Mouse (Mus musculus) embryonic facial prominence, embryonic 14.5 days (tissue): Measurements from ENCODE around the gene Lrrc38. TPM values are rescaled to one million over a fixed set of nuclear protein-coding genes. Genes with fewer than 3 reads are reported as not detected.

Experiments
- ATAC-seq: fragments of 200-750 bp; cut with Nextera tagmentation; 2 replicates; pipeline ENCODE4 v1.8.0; 2017; ENCODE audit warnings: low read depth, moderate number of reproducible peaks, moderate TSS enrichment
- DNase-seq: peaks from one replicate; pipeline ENCODE4 v3.0.0-alpha.2; 2015; ENCODE audit warnings: low spot score
- H3K27ac ChIP-seq: fragments of 300-500 bp; sonication (generic); replicated peaks from 2 replicates; pipeline ENCODE4 v1.5.1; 2014; ENCODE audit warnings: low read depth, mild to moderate bottlenecking, low read length, moderate library complexity
- H3K27me3 ChIP-seq: fragments of 300-500 bp; sonication (generic); replicated peaks from 2 replicates; pipeline ENCODE4 v1.6.1; 2014; ENCODE audit warnings: low read length; ENCODE audit not compliant: control insufficient read depth, insufficient read depth
- H3K36me3 ChIP-seq: fragments of 300-500 bp; sonication (generic); 2 replicates; pipeline ENCODE4 v1.6.1; 2014; ENCODE audit warnings: low read length, mixed read lengths; ENCODE audit not compliant: control insufficient read depth, insufficient read depth
- H3K4me1 ChIP-seq: fragments of 300-500 bp; sonication (generic); 2 replicates; pipeline ENCODE4 v1.6.1; 2014; ENCODE audit warnings: antibody characterized with exemption, low read length; ENCODE audit not compliant: control insufficient read depth, insufficient read depth
- H3K4me2 ChIP-seq: fragments of 300-500 bp; sonication (generic); 2 replicates; pipeline ENCODE4 v1.6.1; 2014; ENCODE audit warnings: low read depth, mild to moderate bottlenecking, low read length, moderate library complexity, mixed read lengths
- H3K4me3 ChIP-seq: fragments of 300-500 bp; sonication (generic); 2 replicates; pipeline ENCODE4 v1.5.1; 2014; ENCODE audit warnings: low read depth, mild to moderate bottlenecking, low read length
- H3K9ac ChIP-seq: fragments of 300-500 bp; sonication (generic); 2 replicates; pipeline ENCODE4 v1.6.1; 2014; ENCODE audit warnings: low read depth, mild to moderate bottlenecking, low read length, moderate library complexity, mixed read lengths
- H3K9me3 ChIP-seq: fragments of 300-500 bp; sonication (generic); 2 replicates; pipeline ENCODE4 v1.6.1; 2016; ENCODE audit warnings: low read length; ENCODE audit not compliant: control insufficient read depth
- WGBS: fragments of 180-500 bp; shearing (Covaris S2); extraction: QIAGEN DNeasy Blood & Tissue Kit; methylation state at CpG from one replicate; pipeline ENCODE4 v1.1.7; 2014; 5-methylcytosine and 5-hydroxymethylcytosine counted together
- polyA plus RNA-seq: library from polyadenylated mRNA; unstranded; fragments of >200 nt; fragmentation: Nextera tagmentation; extraction: Ambion mirVana; gene quantifications from 2 replicates; pipeline ENCODE4 v1.2.1, GENCODE M21; 2014

Gene Lrrc38
- 2.2 and 2.3 TPM in 2 replicates for polyA plus RNA-seq

DNA sequence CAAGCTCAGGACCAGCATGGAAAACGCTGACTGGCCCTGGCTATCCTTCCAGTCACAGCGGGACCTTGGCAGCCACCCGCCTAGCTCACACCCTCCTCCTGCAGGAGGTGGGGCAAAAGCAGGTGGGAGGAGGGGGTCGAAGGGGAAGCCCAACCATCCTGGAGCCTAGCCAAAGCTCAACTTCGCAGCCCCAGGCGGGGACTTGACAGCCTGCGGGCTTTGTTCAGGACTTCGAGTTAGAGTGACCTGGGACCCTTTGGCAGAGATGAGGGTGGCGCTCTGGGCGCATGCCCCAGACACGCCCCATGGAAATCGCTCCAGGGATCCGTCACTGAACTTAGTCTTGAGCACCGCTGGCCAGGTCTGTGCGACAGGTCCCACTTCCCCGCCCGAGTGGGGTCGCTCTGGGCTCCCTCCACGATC, at the start of gene Lrrc38:
Lrrc38 (plus strand) TSS at position 274 of the 423 bp plus-strand sequence.
- peak within 1 kb of the TSS; percentile 59 for H3K9ac ChIP-seq
- H3K27ac ChIP-seq = no peak within 1 kb of the TSS
- ATAC-seq = peak; percentile 42; the same call in 1 of the 2 replicates
- peak within 1 kb of the TSS; percentile 95 for H3K4me2 ChIP-seq
- H3K9me3 ChIP-seq = no peaks in the 10 kb centered on the region
- peak within 1 kb of the TSS; percentile 52 for H3K4me3 ChIP-seq
- H3K4me1 ChIP-seq = peaks cover 11% of the 10 kb centered on the region; the same call in 1 of the 2 replicates
- H3K27me3 ChIP-seq = peaks cover 57% of the 10 kb centered on the region
- H3K36me3 ChIP-seq = no peaks in the 10 kb centered on the region
- DNase-seq = peak; percentile 56
- WGBS = 0% methylated on average over 17 of the region's 19 CpGs

DNA sequence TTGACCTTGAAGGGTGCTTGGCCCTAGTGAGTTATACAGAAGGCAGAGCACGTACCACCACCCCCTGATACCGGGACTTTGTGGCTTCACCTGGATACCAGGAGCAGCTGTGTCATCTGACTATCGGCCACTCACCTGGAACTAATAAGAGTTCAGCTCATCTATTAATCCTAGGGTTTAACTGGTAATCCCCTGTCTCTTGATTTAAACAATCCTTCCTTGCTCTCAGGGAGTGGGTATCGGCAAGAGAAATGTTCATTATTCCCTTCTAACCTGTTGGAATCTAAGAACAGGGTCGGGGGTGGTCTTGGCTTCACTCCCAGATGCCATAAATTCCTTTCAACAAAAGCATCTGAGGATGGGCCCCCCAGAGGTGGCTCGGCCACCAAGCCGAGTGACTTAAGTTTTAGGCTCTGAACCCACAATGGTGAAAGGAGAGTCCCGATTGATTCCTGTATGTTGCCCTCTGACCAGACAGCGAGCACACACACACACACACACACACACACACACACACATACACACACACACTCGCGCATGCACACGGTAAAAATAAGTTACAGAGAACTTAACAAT, 49.4 kb upstream of the Lrrc38 start:
- peak overlapping the region; percentile 82 for H3K4me2 ChIP-seq
- H3K27me3 ChIP-seq = no peaks in the 10 kb centered on the region
- 13% methylated on average over 12 of the region's 12 CpGs for WGBS
- peak; percentile 40 for DNase-seq
- peaks cover 49% of the 10 kb centered on the region for H3K4me1 ChIP-seq
- H3K9me3 ChIP-seq = no peaks in the 10 kb centered on the region
- peak overlapping the region; percentile 60 for H3K9ac ChIP-seq
- peak overlapping the region; percentile 45 for H3K4me3 ChIP-seq
- H3K27ac ChIP-seq = no peak overlapping the region
- no peak for ATAC-seq
- H3K36me3 ChIP-seq = no peaks in the 10 kb centered on the region

DNA sequence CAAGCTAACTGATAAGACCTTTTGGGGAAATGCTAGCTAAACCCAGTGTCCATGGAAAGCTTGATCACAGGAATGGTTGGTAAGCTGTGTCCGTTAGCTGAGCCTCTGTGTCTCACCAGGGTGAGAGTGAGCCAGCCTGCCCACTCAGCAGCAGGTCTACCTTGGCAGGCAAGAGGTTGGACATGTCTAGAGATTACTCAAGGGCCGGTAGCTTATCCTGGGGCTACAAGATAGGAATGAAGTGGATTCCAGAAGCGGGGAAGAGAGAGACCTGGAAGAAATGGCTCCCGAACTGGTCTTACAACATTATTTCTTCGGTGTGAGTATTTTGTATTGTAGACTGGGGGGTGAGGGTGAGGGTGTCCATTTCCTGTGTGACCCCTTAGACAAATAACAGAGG, 48.5 kb upstream of the Lrrc38 start:
- DNase-seq (no peak), ATAC-seq (no peak)
- Histone ChIP-seq H3K4me2 (peak overlapping the region; percentile 82; the same call in 1 of the 2 replicates), H3K4me3 (no peak overlapping the region), H3K9me3 (no peaks in the 10 kb centered on the region), H3K4me1 (peaks cover 42% of the 10 kb centered on the region), H3K36me3 (no peaks in the 10 kb centered on the region), H3K27me3 (no peaks in the 10 kb centered on the region), H3K27ac (no peak overlapping the region), H3K9ac (no peak overlapping the region)
- 62% methylated on average over 5 of the region's 5 CpGs for WGBS

DNA sequence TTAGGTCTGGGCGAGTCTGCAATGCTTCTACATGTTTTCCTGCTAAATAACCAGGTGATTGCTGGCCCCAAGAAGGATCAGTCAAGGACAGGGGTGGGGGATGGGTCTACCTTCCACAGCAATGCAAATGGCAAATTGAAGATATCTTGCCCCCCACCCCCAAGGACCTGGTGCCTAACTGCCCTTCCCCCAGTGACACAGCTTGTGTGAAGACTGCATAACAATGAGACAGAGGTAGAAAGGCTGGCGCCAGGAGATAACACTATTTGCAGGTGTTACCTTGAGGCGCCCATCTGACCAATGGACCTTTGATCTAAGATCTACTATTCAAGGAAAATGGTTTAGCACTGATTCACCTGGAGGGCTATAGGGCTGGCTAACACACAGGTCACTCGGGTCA, 47.7 kb upstream of the Lrrc38 start:
- ATAC-seq (no peak), DNase-seq (no peak)
- no peak overlapping the region for H3K9ac ChIP-seq
- no peaks in the 10 kb centered on the region for H3K27me3 ChIP-seq
- 62% methylated on average over 4 of the region's 4 CpGs for WGBS
- no peaks in the 10 kb centered on the region for H3K36me3 ChIP-seq
- H3K4me3 ChIP-seq = no peak overlapping the region
- H3K4me2 ChIP-seq = no peak overlapping the region
- no peaks in the 10 kb centered on the region for H3K9me3 ChIP-seq
- H3K27ac ChIP-seq = no peak overlapping the region
- H3K4me1 ChIP-seq = peaks cover 35% of the 10 kb centered on the region

DNA sequence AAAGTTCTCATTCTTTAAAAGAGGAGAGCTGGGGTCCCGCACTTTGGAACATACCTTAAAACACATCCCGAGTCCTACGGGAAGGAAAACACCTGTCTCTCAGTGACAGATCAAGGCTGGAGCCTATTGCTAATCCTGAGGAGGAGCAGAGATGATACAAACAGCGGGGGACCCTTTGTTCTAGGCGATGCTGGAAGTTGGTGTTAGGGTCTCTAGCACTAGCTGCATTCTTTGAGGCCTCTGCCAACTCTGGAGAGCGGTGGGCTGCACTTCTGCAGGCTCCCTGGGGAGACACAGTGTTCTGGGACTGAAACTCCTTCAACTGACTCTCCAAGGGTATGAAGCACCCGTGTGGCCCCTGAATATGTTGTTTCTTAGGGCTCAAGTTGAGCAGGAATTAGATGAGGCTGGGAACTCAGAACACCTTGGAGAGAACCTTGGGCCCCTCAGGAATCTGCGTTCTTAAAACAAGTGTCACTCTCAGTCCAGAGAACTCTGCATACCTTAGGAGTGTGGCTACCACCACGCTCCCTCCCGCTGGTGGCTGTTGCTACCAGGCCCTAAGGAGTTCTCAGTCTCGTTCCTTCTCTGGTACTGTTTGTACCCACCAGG, 47.2 kb upstream of the Lrrc38 start:
- DNase-seq = no peak
- H3K4me3 ChIP-seq = no peak overlapping the region
- H3K4me1 ChIP-seq = peaks cover 30% of the 10 kb centered on the region
- H3K27me3 ChIP-seq = no peaks in the 10 kb centered on the region
- 48% methylated on average over 11 of the region's 11 CpGs for WGBS
- H3K27ac ChIP-seq = no peak overlapping the region
- ATAC-seq = no peak
- H3K4me2 ChIP-seq = no peak overlapping the region
- no peaks in the 10 kb centered on the region for H3K36me3 ChIP-seq
- H3K9me3 ChIP-seq = no peaks in the 10 kb centered on the region
- H3K9ac ChIP-seq = no peak overlapping the region

DNA sequence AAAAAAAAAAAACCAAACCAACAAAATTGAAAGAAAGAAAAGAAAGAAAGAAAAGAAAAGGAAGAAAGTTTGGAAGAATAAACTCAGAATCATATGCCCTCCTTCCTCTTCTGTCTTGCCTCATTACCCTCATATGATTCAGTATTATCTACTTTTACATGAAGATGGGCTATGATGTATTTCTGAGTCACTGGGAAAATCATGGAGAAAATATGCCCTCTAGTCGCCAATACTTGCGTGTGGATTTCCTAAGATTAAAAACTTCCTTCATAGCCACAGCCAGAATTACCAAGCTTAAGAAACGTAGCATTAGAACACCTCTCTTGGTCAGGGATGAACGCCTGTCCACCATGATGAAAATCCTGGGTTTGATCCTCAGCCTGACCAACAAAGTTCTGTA, 44.5 kb upstream of the Lrrc38 start:
- no peaks in the 10 kb centered on the region for H3K9me3 ChIP-seq
- no peak overlapping the region for H3K4me2 ChIP-seq
- H3K4me3 ChIP-seq = no peak overlapping the region
- DNase-seq (no peak), ATAC-seq (no peak)
- WGBS = 88% methylated on average over 4 of the region's 4 CpGs
- H3K4me1 ChIP-seq = peaks cover 9% of the 10 kb centered on the region
- H3K27me3 ChIP-seq = no peaks in the 10 kb centered on the region
- H3K36me3 ChIP-seq = no peaks in the 10 kb centered on the region
- no peak overlapping the region for H3K27ac ChIP-seq
- H3K9ac ChIP-seq = no peak overlapping the region

DNA sequence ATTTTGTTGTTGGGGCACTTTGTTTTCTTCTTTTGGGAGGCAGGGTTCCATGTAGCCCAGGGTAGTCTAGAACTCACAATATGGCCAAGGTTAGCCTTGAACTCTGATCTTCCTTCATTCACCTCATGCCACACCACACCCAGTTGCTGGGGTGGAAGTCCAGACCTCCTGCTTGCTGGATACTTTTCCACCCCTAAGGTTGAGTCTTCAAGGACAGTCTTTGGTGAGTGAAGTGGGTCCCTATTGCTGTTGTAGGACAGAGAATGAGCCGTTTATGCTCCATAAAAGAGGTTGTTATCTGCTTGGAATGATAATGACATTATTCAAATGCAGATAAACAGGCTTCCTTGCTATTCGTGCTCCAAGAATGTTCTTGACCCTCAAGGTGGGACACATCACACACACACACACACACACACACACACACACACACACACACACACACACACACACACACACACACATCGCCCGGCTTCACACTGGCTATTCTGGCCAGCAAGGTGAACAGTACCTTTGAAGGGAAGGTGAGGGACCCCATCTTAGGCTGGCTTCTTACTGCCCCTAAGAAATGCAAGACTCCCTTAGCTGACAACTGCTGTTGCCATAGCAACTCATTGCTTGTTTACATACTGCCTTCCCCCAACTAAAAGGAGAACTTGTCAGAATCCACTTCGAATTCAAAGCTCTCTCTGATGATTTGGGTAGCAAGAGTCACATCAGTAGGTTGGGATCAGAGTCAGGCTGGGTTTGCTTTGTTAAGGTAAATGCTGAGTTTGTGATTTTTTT, 43.4 kb upstream of the Lrrc38 start:
- Histone ChIP-seq H3K4me3 (no peak overlapping the region), H3K27ac (no peak overlapping the region), H3K9ac (no peak overlapping the region), H3K36me3 (no peaks in the 10 kb centered on the region), H3K4me2 (no peak overlapping the region), H3K4me1 (no peaks in the 10 kb centered on the region), H3K9me3 (no peaks in the 10 kb centered on the region), H3K27me3 (no peaks in the 10 kb centered on the region)
- 71% methylated on average over 5 of the region's 5 CpGs for WGBS
- ATAC-seq (no peak), DNase-seq (no peak)

DNA sequence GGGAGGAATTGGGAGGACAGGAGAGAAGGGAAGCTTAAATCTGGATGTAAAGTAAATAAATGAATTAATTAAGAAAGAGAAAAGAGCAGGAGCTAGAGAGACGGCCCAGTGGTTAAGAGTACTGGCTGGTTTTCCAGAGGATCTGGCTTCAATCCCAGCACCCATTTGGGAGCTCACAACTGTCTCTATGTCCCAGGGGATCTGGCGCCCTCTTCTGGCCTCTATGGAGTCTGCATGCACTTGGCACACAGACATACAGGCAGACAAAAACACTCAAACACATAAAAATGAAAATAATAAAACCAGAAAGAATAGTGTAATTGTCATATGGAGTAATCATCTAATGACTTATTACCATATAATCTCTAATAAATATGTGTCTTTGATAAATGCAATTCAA, 38.2 kb upstream of the Lrrc38 start:
- ATAC-seq = no peak
- DNase-seq = no peak
- Histone ChIP-seq H3K4me1 (no peaks in the 10 kb centered on the region), H3K27me3 (no peaks in the 10 kb centered on the region), H3K4me3 (no peak overlapping the region), H3K9ac (no peak overlapping the region), H3K27ac (no peak overlapping the region), H3K4me2 (no peak overlapping the region), H3K36me3 (no peaks in the 10 kb centered on the region), H3K9me3 (no peaks in the 10 kb centered on the region)
- WGBS = 47% methylated on average over 2 of the region's 2 CpGs
